Mouse (Mus musculus): ENCODE measurements around the gene Aamp.

Gene Aamp

DNA sequence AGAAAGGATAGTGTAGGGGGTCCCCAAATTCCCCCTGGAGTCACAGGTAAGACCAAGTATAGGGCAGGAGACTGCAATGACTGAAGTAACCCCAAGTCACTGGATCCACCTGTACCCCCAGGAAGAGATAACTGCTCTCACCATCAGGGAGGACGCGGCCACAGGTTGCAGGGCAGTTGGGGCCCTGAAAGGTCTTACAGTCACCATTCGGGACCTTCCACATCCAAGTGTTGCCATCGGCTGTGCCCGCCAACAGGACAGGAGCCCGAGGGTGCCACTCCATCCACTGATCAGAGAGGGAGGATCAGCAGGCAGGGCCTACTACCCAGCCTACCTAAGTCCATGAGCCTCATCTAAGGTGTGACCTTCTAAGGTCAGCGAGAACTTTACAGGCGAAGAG lies 2.7 kb downstream of the Aamp start:
- DNase-seq (ENCODE audit: low spot score): no peak

DNA sequence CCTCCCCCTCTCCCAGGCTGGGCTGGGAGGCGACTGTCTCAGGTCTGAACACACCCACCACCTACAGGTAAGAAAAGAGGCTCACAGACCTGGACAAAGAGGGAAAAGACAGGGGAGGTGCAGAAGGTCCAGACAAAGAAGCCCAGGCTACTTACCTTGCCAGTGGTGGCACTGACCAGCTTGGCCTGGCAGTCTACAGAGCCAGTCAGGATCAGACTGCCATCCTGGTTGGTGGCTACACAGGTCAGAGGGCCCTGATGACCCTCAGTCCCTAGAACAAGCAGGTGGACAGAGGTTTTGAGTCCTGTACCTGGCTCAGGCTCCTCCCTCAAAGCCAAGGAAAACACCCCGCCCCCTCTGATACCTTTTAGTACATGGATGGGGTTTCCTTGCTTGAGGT lies 3.2 kb downstream of the Aamp start:
- DNase-seq (ENCODE audit: low spot score): no peak

DNA sequence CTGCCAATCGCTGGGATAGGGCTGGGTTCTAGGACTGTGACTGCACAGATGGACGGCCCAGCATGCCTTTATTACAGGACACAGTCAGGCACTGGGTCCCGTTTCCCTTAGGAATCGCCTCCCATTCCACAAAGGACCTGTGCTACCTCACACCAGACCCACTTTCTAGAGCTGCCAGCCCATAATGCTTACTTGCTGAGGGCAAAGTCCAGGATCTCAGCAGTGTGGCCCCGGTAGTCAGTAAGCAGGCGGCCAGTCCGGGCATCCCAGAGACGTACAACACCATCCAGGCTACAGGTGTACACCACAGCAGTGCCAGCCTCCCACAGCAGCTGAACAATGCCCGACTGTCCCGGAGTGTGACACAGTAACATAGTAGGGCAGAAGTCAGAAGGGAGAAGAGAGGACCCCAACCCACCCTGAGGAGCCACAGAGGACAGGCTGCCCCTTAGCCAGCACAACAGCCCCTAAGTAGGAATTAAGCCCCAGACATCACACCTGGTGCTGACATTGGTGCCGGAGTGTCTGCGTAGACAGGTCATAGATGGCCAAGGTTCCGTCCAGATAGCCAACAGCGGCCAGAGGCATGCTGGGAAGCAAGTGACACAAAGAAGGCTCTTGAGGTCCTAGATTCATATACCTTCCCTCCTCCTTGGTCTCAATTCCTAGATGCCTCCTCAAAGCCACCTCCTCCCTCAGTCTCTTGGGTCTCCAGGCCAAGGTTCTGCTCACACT lies 3.8 kb downstream of the Aamp start:
- no peak for DNase-seq (ENCODE audit: low spot score)

DNA sequence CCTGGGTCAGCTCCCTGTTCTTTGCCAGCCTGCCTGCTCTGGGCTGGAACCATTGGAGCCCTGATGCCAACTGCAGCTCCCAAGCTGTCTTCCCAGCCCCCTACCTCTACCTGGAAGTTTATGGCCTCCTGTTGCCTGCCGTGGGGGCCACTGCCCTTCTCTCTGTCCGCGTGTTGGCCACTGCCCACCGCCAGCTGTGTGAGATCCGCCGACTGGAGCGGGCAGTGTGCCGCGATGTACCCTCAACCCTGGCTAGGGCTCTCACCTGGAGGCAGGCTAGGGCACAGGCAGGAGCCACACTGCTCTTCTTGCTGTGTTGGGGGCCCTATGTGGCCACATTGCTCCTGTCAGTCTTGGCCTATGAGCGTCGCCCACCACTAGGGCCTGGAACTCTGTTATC lies 5.5 kb downstream of the Aamp start:
- DNase-seq (ENCODE audit: low spot score): no peak

DNA sequence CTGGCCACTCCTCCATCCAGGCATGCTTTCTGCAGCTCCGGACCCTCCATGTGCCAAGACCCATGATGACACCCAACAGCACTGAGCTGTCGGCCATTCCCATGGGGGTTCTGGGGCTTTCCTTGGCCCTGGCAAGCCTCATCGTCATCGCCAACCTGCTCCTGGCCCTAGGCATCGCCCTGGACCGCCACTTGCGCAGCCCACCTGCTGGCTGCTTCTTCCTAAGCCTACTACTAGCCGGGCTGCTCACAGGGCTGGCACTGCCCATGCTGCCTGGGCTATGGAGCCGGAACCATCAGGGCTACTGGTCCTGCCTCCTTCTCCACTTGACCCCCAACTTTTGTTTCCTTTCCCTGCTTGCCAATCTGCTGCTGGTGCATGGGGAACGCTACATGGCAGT lies 6.0 kb downstream of the Aamp start, which contains the start of gene Gpbar1:
Gpbar1 (plus strand) TSS at position 13 of the 400 bp plus-strand sequence.
- DNase-seq (ENCODE audit: low spot score): no peak

DNA sequence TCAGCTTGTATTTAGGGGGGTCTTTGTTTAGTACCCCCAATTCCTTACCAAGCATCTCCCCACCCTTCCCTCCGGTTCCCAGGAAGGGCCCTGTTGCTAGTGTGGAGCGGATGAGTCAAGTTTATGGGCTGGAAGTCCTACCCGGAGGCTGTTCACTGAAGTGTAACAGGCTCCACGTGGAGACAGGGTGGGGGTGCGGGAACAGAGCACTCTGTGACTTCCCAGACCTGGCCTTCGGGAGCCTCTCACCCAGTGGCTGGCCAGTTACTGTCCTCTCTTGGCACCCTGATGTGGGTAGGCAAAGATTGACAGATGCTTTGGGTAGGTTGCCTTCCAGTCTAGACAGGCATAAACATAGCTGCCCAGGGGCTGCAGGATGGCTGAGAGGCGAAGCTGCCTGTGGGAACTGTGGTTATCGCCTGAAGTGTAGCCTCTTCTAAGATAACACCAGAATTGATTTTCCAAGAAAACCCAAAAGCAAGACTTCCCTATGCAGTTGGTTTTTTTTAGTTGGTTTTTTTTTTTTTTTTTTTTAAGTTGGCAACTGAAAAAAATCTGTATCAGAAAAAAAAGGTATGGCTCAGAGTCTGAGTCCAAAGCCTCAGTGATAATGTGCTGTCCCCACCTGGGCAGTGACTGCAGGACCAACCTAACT lies 6.5 kb downstream of the Aamp start:
- DNase-seq (ENCODE audit: low spot score): no peak

DNA sequence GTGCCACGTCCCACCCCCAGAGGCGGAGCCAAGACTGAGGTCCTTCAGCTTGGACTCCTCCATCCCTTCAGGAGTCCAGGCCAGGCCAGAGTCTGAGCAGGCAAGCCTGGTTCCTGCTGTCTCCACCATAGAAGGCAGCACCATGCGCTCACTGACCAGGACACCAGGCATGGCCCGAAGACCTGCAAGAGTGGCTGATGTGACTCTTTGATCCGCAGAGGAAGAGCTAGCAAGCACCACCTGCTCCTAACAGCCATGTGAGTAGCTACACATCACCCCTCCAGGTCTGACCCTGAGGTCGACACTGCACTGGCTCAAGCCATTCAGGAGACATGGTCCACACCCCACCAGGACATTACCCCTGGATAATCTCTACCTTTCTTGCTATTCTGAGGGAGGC lies 7.5 kb downstream of the Aamp start:
- no peak for DNase-seq (ENCODE audit: low spot score)

DNA sequence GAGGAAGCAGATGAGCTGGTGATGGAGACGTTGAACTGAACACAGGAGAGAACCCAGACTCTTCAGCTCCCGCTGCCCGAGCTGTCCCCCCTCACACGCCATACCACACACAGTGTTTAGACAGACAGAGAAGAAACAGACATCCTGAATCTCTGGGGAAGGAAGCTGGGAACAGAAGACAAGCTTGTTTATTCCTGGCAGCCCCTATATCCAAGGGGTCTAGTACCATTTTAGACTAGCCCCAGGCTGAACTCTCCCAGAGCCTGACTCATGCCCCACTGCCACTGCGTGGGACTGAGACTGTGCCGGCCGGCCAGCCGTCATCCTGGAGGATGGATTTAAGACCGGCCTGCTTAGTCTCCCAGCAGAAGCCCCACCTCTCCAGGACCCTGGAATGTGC lies 9.5 kb downstream of the Aamp start:
- no peak for DNase-seq (ENCODE audit: low spot score)

DNA sequence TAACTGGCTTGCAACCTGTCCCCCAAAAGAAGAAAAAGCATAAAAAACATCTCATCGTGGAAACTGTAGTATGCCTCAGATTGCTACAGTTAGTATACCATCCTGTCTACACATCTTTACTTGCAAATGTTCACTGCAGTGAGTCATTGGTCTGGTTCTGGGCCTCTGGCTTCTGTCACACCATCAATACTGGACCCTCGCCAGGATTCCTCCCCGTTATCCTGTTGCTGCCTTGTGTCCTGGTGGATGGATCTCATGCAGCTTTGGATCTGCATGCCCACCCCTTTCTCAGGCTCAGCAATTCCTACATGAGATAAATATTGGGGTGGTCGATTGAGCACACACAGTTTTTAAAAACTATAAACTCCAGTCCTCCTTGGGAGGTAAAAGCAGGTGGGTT lies 12.9 kb downstream of the Aamp start:
- DNase-seq (ENCODE audit: low spot score): no peak

DNA sequence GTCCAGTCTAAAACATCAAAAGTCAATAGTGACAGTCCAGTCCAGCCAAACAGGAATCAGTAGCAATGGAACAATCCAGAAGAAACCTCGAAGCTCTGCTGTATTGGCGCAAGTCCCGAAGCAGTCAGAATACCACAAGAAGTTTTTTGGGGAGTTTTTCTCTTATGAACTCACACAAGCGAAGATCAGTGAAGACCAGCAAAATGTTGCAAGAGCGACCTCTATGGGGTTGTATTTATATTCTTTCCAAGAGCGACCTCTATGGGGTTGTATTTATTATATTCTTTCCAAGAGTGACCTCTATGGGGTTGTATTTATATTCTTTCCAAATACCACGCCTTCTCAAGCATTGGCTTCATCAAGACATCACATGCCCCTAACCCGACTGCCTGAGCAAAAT lies 15.8 kb downstream of the Aamp start:
- DNase-seq (ENCODE audit: low spot score): no peak

DNA sequence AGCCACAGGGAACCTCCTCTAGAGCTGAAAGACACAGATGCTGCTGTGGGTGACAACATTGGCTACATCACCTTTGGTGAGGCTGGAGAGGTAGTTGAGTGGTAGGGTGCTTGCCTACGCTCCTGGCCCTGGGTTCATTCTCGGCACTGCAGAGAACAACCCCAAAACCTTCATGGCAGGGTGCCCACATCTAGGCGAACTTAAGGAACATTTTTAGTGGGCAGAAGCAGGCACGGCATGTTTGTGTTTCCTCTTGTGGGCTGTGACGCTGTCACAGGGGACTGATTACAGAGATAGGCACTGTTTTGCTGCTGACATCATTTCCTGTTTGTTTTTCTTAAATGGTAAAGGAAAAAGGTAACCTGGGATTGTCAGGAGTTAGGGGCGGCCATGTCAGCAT lies 22.0 kb downstream of the Aamp start:
- DNase-seq (ENCODE audit: low spot score): no peak

DNA sequence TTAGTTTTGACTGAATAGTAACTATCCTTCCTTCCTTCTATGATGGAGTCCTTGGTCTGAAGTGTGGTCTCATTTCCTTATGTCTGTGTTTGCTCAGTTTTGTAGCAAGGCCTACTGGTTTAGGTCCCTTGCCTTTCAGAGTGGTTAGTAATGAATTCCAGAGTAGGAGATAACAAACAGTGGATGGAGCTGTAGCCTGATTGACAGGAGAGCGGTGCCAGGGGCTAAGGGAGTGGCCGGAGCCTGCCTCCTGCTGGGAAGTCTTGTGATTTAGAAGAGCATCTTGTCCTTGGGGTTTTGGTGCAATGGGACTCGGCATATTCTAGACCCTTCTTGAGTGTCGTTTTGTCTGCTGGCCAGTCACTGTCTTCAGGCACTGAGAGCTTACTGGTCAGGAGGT lies 27.8 kb downstream of the Aamp start:
- DNase-seq (ENCODE audit: low spot score): no peak

DNA sequence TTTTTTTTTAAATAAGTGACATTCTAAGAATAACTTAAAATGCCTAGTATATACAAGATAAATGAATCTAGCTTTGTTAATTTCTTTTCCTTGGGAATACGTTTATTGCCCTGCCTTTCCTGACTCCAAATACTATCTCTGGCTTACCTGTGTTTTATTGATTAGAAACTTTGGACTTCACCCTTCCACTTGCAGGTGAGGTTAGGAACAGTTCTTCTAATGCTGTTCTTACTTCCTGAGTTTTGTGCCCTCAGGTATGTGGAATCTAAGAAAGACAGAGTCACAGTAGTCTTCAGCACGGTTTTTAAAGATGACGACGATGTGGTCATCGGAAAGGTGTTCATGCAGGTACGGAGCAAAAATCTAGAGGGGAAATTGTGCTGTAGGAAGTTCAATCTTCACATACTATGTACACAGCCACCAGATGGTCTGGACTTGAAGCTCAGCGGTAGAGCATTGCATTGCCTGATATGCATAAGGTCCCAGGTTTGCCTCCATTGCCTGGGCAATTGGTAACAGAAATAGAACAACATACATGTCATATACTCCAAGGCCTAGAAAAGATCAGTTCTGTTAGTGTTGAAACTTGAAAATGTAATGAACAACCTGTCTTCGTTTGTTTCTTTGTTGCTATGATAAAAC lies 28.7 kb downstream of the Aamp start:
- DNase-seq (ENCODE audit: low spot score): no peak

DNA sequence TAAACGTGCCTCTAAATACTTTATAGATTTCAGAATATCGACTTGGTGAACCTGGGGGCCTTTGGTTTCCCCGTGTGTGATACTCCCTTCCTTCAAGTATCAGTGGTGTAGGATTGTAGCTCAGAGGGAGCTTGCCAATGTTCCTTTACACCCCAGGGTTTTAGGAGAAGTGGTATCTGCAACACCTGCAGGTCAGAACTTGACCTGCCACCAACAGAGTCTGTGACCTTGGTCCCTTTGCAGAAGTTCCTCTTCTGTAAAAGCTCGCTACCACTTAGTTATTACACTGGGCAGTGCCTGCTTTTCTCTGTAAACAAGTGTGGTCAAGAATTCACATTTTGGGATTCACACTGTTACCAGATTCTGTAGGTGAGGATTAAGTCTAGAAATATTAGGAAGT lies 34.4 kb downstream of the Aamp start:
- DNase-seq (ENCODE audit: low spot score): no peak

DNA sequence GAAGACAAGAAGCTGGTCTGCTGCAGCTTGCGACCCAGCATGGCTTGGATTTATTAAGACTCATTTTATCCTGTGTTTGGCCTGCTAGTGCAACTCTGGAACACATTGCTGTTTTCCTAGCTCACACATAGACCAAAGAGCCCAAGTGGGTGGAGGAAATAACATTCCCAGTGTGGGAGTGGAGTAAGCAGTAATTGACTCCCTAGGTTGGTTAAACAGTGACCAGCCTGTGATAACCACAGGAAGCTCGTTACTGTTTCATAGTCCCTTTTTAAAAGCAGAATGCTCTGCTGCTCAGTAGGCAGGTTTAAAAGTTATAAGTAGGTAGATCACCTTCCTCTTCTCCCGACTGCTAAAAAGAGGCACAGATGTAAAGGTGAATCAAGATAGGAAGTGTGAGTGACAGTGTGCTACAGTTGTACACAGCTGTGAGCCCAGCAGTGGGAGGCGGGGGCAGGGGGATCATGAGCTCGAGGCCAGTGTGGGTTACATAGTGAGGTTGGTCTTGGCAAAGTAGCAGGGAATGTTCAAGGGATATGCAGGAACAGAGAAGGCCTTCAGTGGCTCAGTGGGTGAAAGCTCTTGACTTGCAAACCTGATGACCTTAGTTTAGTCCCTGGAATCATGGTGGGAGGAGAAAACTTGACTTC lies 35.1 kb downstream of the Aamp start:
- DNase-seq (ENCODE audit: low spot score): no peak

DNA sequence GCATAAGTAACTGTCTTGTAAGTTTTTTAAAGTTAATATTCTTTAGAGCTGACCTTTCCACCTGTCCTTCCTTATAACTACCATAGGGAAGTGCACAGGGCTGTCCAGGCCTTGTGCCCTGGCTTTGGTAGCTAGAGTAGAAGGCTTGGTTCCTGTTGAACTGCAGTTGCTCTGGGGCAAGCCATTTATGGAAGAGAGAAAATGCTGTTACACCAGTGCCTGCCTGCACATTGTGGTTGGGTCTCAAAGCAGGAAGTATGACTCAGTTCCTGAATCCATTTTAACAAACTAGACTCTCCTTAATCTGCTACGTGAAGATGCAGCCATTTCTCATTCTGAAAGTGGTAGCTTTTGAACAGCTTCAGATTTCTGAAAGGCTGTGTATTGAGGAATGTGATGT lies 35.7 kb downstream of the Aamp start:
- DNase-seq (ENCODE audit: low spot score): no peak

DNA sequence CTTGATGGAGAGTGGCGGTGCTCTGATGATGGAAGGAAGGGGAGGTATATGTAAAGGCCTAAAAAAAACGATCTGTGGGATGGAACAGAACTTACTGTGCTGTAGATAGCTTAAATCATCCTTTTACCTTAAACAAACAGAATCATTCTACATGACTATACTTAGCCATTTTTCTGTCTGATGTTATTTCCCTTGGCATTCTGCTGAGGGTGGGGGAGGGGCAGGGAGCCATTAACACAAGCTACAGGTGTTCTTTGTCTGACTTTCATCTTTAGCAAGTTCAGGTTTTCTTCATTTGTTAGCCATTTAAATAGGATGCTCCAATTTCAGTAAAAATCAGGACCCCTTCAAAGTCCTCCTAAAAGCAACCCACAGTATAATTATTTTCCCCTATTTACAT lies 39.0 kb downstream of the Aamp start:
- no peak for DNase-seq (ENCODE audit: low spot score)

DNA sequence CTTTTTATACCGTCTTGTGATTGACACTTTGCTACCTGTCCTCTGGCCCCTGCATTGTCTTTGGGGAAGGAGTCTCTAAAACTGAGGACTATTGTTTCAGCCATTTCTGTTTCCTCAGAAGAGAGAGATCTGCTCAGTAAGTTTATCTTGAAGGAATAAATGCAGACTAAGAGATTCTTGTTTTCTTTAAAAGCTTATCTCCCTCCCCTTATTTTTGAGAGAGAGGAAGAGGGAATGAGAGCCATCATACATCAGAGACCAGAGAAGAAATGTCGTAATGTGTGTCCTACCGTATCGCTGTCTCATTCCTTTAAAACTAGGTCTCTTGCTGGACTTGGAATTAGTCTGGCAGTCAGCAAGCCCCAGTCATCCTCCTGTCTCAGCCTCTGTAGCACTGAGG lies 43.7 kb downstream of the Aamp start:
- DNase-seq (ENCODE audit: low spot score): no peak

DNA sequence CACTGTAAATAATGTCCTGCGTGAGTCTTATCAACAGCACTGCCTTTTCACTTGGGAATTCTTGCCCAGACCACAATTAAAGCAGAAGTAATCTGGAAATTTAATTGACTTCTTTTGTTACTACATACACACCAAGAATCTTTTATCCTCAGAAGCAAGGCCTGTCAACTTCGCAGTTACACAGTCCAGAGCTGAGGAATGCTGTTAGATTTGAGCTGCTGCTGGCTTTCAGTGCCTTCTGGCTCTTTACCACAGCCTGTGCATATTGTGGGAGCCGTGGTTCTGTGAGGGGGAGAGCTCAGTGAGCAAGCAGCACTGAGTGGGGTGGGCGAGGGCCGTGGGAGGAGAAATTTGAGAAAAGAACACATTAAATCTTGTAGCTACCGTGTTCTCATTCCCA lies 44.2 kb downstream of the Aamp start:
- peak; percentile 76 for DNase-seq (ENCODE audit: low spot score)

DNA sequence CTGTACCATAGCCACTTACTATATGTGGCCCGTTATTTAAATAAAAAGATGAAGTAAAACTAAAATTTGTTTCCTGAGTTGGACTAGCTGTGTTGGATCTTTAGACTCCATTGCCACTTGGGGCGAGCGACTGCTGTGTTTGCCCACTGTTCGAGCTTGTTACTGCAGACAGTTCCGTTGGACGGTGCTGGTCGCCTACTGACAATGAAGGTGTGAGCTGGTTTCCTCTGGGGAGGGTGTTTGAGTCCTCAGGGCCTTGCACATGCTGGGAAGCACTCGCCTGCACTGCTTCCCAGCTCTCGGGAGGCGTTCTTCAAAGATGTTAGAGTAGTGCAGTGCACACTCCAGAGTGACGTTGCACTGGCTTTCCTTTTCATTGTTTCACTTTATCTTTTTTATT lies 44.9 kb downstream of the Aamp start:
- DNase-seq (ENCODE audit: low spot score): no peak

DNA sequence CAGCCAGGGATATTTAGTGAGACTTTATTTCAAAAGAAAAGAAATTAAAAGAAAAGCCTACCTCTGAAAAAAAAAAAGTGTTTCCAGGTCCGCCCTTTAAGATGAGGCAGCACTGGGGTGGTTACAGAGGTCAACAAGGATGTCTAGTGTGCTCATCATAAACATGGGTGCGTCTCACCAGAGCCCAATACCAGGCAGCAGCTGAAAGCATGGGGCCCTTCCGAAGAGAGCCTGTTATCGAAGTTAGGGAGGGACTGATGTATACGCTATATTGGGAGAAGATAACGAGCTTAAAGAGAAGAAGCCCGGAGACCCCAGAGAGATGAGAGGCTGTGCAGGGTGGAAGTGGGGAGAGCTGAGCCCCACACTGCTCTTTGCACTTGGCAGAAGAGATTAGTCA lies 45.4 kb downstream of the Aamp start:
- no peak for DNase-seq (ENCODE audit: low spot score)

DNA sequence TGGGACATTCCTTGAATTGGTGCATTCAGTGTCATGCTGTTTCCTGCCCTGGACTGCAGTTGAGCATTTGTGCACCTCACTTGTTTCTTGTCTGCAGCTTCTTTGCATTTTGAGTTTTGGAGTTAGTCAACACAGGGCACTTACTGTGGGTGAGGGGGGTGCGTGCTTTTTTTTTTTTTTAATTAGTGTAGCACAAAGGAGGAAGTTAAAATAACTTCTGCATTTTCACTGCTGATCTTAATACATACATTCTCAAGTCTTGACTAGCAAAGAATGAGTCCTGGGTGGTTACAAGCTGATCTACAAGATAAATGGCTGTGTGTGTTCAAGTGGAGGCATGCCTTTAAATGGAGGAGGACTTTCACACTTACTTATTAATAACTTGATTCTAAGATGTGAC lies 46.4 kb downstream of the Aamp start:
- no peak for DNase-seq (ENCODE audit: low spot score)

DNA sequence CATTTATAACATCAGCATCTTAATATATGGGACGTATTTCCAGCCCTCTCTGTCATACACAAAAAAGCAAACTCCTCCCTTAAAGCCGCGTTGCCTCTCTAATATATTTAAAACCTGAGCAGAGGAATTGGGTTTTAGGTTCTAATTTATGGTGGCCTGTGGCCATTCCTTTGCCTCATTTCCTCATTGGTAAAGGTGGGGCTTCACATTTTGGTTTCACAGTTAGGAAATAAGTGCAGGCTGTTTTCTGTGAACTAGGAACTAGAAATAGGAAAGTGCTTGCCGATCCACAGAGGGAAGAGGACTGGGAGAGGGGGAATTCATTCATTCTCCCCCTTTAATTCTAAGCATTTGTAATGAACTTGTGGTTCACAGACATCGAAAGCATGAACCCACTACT lies 46.9 kb downstream of the Aamp start:
- DNase-seq (ENCODE audit: low spot score): no peak

Measured in left cerebral cortex, adult 11 months (tissue).